Mouse (Mus musculus): Measurements from ENCODE around the gene Itsn1.

DNA sequence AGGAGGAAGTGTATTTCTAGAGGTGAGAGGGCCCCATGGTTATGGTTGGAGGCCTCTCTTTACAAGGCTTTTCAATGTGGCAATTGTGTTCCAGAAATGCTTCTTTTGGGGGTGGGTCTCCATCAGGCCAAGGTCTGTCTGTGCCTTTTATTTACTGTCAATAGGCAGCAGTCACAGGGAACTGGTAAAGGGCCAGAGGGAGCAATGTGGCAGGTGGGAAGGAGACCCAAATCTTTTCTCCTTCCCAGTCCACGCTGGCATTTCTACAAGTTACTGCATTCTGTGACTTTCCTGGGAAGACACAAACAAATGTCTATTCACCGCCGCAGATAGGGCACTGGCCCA lies 234.4 kb downstream of the Itsn1 start:
- TF ChIP-seq POLR2A (IDR thresholded peaks at IDR 0.05; ENCODE audit: insufficient read depth, low read depth, low read length) = no peak
- no peak for TF ChIP-seq CTCF (IDR thresholded peaks at IDR 0.05; ENCODE audit: insufficient read depth, low read depth, low read length)
